14 mouse cellular contexts compared by ENCODE assay signal in genomic region chr5:50626648-50627047, GRCm38 (mm10).
DNase-seq lines count a peak whose midpoint lies in the region; ATAC-seq lines count a peak whose summit lies in the region.
"Had no signal": no experiment of that assay in that cellular context is flagged by ENCODE, and none has a peak within 500 bp of the region (broad histone marks: within the 10 kb centered on the region; RNA-seq: fewer than 3 reads in every experiment).

No protein-coding gene starts in this region.

- H3K9me3 ChIP-seq in forebrain, embryonic 13.5 days (replicated peaks) = no peaks in the 10 kb centered on the region
- H3K9me3 ChIP-seq: heart, embryonic 15.5 days; liver, embryonic 15.5 days had no signal

- whole genome bisulfite sequencing in forebrain, embryonic 13.5 days = 50% methylated on average over 6 of the region's 6 CpGs

- peak; percentile 10 to 23 for DNase-seq in cerebellum, postnatal 10 days
- DNase-seq in cerebellum, postnatal 25 days = no peak
- DNase-seq in left cerebral cortex, adult 18-20 months (ENCODE audit: low spot score in 2 of 2) = peak; percentile 3 to 36
- no peak for DNase-seq in left cerebral cortex, adult 11 months (ENCODE audit: low spot score)
- peak; percentile 21 to 78 for DNase-seq in left cerebral cortex, postnatal 25 days (ENCODE audit: low spot score in 2 of 2)
- DNase-seq in cerebellum, postnatal 4 days (ENCODE audit: low spot score in 2 of 2) = no peak
- DNase-seq in thymus, postnatal 10 days (ENCODE audit: low spot score in 2 of 2) = no peak
- DNase-seq: gastrocnemius, postnatal 36 days had no signal

- H3K27me3 ChIP-seq in forebrain, embryonic 13.5 days = no peaks in the 10 kb centered on the region
- H3K27me3 ChIP-seq: heart, embryonic 15.5 days; liver, embryonic 15.5 days had no signal

- H3K36me3 ChIP-seq in forebrain, embryonic 13.5 days (ENCODE audit: poor library complexity, severe bottlenecking) = no peaks in the 10 kb centered on the region
- H3K36me3 ChIP-seq: heart, embryonic 15.5 days; liver, embryonic 15.5 days had no signal

- peak; percentile 94 for ATAC-seq in forebrain, embryonic 13.5 days
- ATAC-seq: Patski had no signal

- no peak overlapping the region for H3K27ac ChIP-seq in forebrain, embryonic 13.5 days
- H3K27ac ChIP-seq: heart, embryonic 15.5 days; kidney, postnatal 0 days; liver, embryonic 15.5 days had no signal

- no peak overlapping the region for H3K4me3 ChIP-seq in forebrain, embryonic 13.5 days
- H3K4me3 ChIP-seq: erythroblast, embryonic 14.5 days; heart, embryonic 15.5 days; liver, embryonic 15.5 days had no signal

- H3K9ac ChIP-seq in forebrain, embryonic 13.5 days = no peak overlapping the region
- H3K9ac ChIP-seq: heart, embryonic 15.5 days; liver, embryonic 15.5 days had no signal

- H3K4me2 ChIP-seq in forebrain, embryonic 13.5 days = no peak overlapping the region
- H3K4me2 ChIP-seq: heart, embryonic 15.5 days; liver, embryonic 15.5 days had no signal

- intact Hi-C loops in left cerebral cortex, postnatal 25 days (cut with DNase I) = no loop called here

- no peaks in the 10 kb centered on the region for H3K4me1 ChIP-seq in forebrain, embryonic 13.5 days
- H3K4me1 ChIP-seq: heart, embryonic 15.5 days; liver, embryonic 15.5 days had no signal

Comparison
In these comparisons a context has a peak if more than half of its experiments do, and no peak if none do; other contexts are left out.
1. DNase-seq: peak in cerebellum, postnatal 10 days (2 of 2), left cerebral cortex, adult 18-20 months (2 of 2) and left cerebral cortex, postnatal 25 days (2 of 2); none in cerebellum, postnatal 25 days (0 of 2), left cerebral cortex, adult 11 months (single experiment), cerebellum, postnatal 4 days (0 of 2) and thymus, postnatal 10 days (0 of 2).